Mouse (Mus musculus): ENCODE measurements around the gene Celf2.

DNA sequence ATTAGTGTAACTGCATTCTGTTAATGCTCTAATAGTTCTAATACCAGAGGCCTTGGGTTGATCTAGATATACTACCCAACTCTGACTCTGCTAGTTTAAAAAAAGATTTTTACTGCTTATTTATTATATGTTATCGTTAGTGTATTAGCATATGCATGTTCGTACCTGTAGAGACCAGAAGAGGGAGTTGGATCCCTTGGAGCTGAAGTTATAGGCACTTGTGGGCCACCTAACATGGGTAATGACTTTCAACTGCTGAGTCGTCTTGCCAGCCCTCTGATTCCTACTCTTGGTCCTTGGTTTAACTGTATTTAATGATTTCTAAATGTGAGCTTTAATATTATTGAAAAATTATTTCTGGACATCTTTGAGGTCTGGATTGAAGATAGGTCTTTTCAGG is 948.0 kb downstream of the Celf2 start:
- TF ChIP-seq POLR2A (IDR thresholded peaks at IDR 0.05; ENCODE audit: borderline replicate concordance, insufficient read depth, low read length), result no peak
- TF ChIP-seq CTCF (IDR thresholded peaks at IDR 0.05; ENCODE audit: borderline replicate concordance, insufficient read depth, low read depth, low read length), result no peak

All from cerebellum, adult 2 months (tissue).